Mouse (Mus musculus) gastrocnemius, postnatal 36 days (tissue): ENCODE results near the gene Cdkn2b. TPM values are rescaled to one million over a fixed set of nuclear protein-coding genes. Genes with fewer than 3 reads are reported as not detected.

Experiments
- DNase-seq, 2 experiments: peaks; one replicate each; pipeline ENCODE4 v3.0.0; 2022
- intact Hi-C: fragments of 180-260 bp; cut with DNase I; formaldehyde crosslinking; loops from one replicate; pipeline ENCODE4 v1.15.1; 2025
- total RNA-seq, 2 experiments: library from RNA; stranded (reverse); gene quantifications; 2 replicates each; pipeline ENCODE4 v1.2.3; 2021

The Cdkn2b gene
- total RNA-seq, 2 experiments from 2014 or later: 0.31 to 1.3 TPM

- no peak for DNase-seq
- intact Hi-C loops: loop anchor here (5.0 kb wide), 2 partner anchors 147 to 228 kb away; no protein-coding TSS in a partner anchor
Measured at GRCm38 (mm10) chr4:89294091-89294485, 16.8 kb downstream of the Cdkn2b start.

DNA sequence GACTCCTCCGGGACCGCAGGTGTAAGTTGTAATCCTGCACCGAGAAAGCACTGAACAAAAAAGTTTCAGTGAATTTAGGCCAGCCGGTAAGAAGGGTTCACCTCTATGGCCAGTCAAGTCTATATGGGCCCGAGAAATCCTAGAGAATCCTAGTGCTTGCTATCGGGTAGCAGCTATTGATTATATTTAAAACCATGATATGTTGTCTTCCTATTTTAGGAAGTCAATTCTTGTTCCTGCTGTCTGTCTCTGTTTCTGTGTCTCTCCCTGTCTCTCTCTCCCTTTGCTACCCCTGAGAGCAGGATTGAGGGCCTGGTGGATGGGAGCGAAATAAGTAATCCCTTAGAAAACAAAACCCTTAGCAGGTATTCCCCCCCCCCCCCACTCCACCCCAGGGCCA is 17.3 kb downstream of the Cdkn2b start:
- no peak for DNase-seq
- intact Hi-C loops: loop anchor here (5.0 kb wide), 2 partner anchors 146 to 229 kb away; no protein-coding TSS in a partner anchor

DNA sequence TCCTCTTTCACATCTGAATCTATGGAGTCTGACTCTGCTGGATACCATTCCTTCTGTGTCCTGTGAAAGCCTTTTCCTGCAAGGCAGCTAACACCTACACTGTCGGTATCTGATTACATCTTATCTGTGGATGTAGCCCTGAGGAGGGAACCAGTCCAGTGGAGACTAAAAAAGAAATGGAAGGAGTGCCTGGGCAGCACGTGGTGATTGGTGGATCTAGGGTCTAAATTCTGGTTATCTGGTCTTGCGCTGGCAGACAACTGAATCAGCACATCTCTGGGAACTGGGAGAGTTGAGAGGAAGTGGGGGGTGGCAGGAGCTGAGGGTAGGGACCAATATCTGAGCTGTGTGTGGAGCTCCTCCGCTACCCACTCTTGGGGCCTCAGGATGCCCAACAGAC is 21.8 kb downstream of the Cdkn2b start:
- intact Hi-C loops: no loop called here
- no peak for DNase-seq

- intact Hi-C loops: no loop called here
- no peak for DNase-seq
Measured at GRCm38 (mm10) chr4:89286566-89286965, 24.3 kb downstream of the Cdkn2b start.

- intact Hi-C loops: no loop called here
- DNase-seq: no peak
Measured at GRCm38 (mm10) chr4:89285688-89286087, 25.2 kb downstream of the Cdkn2b start.

- DNase-seq: no peak
- intact Hi-C loops: no loop called here
Measured at GRCm38 (mm10) chr4:89282661-89283060, 28.2 kb downstream of the Cdkn2b start.

DNA sequence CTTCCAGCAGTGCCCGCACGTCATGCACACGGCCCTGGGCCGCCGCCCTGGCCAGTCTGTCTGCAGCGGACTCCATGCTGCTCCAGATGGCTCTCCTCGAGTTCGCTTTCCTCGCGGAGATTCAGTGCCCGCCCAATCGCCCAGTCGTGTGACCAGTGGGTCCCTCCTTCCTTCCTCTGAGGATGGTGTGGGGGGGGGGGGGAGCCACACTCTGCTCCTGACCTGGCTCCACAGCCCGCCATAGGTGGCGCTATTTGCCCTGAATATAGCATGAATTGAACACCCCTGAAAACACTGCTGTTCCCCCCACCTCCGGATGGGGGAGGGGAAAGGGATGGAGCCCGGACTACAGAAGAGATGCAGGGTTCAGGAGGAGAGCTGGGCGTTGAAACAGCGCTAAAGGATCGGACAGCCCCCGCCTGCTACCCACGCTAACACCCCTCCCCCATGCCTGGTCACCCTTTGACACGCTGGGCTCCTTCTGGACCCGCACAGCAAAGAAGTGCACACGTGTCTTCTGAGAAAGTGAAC is 28.7 kb downstream of the Cdkn2b start:
- DNase-seq: no peak
- intact Hi-C loops: no loop called here

DNA sequence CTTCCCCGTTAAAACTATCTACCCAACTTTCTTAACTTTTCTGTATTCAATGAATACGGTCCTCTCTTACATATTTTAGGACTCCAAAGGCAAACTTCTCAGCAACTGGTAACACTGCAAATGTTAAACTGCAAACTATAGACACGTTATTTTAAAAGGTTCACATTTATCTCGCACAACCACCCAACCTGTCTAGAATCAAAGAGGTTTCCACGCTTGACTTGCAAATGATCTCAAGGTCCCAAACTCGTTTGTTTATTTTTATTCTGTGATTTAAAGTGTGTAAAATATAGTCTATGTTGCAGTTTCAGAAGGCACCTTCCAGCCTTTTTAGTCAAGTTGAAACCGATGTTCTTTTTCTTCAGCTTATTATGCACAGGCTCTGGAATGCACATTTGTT is 29.6 kb downstream of the Cdkn2b start:
- no peak for DNase-seq
- intact Hi-C loops: no loop called here

DNA sequence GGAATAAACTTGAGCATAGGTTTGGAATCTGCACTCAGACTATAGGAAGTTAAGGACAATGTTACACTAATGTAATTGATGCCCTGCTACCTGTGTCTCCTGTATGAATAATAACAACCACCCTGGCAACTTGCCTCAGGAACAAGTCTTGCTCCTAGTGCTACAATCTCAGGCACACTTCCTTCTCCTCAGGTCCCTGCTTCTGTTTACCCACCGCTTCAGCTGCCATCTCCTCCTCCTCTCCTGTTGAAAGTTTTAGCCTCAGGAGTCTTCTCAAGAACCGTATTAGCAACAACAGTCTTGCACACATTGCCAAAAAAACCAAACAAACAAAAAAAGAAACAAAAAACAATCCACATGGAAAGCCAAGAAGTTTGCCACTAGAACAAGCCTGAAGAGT is 31.2 kb downstream of the Cdkn2b start:
- intact Hi-C loops: no loop called here
- DNase-seq: no peak

DNA sequence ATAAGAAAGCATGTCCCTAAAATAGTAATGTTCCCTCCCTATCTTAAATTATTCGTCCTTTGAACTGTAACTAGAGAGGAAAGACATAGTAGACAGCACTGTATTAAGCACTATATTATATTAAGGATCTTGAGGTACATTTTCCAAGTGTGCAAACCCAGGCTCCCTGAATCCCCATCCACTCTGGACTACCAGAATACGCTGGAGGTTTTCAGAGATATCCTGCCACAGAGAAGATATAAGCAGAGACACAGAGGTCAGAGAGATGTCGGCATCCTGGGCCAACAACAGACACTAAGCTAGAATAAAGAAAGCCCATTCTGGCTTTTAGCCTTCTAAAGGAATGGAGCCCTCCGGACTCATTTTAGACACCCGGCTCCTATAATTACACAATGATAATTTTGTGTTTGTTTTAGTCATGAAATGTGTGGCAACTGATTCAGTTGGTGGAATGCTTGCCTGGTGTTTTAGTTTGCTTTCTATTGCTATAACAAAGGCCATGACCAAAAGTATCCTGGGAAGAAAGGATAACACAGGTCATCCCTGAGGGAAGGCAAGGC is 33.4 kb downstream of the Cdkn2b start:
- no peak for DNase-seq
- intact Hi-C loops: no loop called here

DNA sequence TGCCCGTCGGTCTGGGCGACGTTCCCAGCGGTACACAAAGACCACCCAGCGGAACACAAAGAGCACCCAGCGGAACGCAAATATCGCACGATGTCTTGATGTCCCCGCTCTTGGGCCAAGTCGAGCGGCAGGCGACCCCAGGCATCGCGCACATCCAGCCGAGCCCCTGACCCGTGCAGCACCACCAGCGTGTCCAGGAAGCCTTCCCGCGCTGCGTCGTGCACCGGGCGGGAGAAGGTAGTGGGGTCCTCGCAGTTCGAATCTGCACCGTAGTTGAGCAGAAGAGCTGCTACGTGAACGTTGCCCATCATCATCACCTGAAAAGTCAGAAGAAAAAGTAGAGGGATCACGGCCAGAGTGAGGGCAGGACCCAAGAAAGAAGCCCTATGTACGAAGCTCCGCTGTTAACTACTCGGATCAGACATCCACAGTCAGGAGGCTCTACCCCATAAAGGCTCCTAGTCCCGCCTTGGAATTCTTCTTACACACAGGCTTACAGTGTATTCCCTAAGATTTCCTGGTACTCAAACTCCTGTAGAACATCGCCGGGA is 34.1 kb downstream of the Cdkn2b start:
- intact Hi-C loops: no loop called here
- DNase-seq: no peak

DNA sequence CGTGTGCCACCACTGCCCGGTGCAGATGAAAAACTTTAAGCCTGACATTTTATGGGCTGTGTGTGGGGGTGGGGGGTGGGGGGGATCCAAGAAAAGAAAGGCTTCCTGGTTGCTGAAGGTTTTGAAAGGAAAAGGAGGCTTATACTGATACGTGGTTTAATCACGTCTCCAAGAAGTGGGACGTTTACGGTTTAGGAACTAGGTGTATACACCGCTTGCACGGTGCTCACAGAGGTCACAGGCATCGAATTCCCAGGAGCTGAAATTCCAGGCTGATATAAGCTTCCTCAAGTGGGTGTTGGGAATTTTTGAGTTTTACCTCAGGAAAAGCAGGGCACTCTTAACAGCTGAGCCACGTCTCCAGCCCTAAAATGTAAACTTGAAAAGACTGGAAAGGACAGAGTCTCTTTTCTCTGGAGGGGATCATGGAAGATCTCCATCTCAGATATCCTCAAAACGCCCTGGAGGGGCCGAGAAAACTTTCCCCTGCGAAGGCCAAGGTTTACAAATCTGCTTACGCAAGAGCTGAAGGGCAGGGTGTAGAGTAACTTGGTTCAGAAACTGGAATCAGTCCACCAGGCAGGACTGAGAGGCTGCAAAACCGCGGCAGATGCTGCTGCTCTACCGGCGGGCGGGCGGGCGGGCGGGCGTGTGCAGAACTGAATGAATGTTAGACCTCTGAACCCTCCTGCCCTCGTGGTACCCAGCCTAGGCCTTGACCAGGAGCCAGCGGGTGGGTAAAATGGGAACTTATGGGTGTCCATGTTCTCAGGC is 34.8 kb downstream of the Cdkn2b start:
- no peak for DNase-seq
- intact Hi-C loops: no loop called here

DNA sequence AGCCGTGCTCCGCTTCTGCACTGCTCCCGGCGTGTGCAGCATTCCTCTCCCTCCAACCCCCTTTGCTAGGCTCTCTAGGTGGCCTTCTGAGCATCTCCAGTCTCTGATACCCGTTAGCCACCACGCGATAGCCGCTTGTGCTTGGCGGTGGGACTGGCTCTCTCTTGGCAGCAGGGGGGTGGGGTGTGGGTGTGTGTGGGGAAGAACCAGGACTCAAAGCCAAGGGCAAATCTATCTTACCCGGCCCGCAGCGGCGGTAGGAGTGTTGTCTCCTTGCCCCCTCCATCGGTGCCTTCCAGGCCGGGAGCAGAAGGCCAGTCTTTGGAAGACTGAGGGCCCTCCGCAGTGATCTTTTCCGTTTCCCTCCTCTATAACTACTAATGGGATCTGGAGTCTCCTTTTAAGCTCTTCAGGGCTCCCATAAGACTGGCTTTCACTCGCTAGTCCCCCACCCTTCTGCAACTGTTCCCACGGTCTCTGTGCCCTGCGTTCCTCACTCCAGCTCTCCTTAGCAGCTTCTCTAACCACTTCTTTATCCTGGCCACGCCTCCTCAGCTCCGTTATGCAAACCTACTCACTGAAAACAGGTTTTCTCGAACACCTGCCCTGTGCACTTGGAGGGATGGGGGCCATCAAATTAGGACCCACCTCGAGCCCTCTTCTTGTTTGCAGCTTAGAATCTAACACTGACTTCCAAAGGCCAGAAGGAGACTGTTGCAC is 35.9 kb downstream of the Cdkn2b start:
- intact Hi-C loops: no loop called here
- DNase-seq: no peak

- DNase-seq: no peak
- intact Hi-C loops: no loop called here
Measured at GRCm38 (mm10) chr4:89274006-89274405, 36.8 kb downstream of the Cdkn2b start.

DNA sequence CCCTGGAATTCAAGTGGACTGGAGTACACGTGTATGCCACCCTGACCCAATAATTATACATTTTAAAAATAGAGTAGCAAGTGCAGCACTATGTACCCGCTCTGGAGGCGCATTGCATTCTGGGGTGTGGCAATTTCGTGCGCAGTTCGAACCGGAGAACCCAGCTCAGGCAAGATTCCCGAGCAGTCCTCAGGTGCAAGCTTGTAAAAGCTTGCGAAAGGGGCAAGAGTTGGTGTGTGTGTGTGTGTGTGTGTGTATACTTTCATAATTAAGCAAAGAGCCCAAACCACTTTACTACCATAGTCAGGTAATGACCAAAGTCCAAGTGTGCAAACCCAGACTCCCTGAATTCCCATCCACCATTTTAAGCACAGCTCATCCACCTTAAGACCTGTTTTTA is 37.3 kb downstream of the Cdkn2b start:
- intact Hi-C loops: no loop called here
- no peak for DNase-seq

GRCm38 (mm10) chr4:89272961-89273540 is 37.8 kb downstream of the Cdkn2b start:
- DNase-seq: no peak
- intact Hi-C loops: no loop called here

DNA sequence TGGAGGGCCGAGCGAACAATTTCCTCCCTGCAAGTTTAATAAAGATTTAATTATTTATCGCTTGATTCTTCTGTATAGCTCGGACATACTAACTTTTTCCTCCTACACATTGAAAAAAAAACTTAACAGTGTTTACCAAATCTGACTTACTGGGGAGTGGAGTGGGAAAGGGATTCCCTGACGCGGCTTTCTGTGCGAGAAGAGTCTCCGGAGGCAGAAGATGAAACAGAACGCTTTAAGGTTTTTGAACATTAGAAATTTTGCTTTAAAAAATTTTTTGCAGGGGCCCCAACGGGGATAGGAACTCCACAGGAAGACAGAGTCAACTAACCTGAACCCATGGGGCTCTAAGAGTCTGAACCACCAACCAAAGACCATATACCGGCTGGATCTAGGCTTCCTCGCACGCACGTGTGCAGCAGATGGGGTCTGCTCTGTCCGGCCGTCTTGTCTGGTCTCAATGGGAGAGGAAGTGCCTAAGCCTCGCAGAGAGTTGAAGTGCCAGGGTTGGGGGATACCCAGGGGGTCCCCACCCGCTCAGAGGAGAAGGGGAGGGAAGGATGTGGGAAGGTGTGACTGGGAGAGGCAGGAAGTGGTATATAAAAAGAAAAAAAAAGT is 38.6 kb downstream of the Cdkn2b start:
- intact Hi-C loops: no loop called here

DNA sequence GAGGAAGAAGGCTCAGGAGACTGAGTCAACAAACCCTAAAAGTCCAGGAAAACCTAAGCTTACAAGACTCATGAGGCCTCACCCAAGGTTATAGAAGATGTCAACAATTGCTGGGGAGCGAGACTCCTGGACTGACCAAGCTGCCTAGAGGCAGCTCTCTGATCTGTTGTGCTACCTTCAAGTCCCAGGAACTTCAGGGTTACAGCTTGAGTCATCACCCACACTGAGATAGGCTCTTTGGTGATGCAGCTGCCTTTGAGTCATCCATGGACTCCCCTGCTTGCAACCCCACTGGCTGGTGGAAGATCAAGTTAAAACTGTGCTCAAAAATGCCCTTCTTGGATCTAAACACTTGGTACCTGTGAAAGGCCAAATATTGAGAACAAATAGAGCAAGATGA is 53.1 kb downstream of the Cdkn2b start:
- DNase-seq: no peak
- intact Hi-C loops: no loop called here

More for the DNA sequence above, 38.6 kb downstream of the Cdkn2b start:
- no peak for DNase-seq
